Mouse (Mus musculus): ENCODE measurements at regions not wholly inside any gene's neighbourhood (a gene's known extent, or its start where the extent isn't known, plus 50 kb on each side); places are given as distances from the start of the nearest gene placed in this dataset.
A peak's percentile ranks its signal among the peaks of the same experiment; 100 is the strongest.

GRCm38 (mm10) chr2:117811931-117812330 is 299.7 kb upstream of the Thbs1 start:
- no peak for DNase-seq (ENCODE audit: low read depth, low spot score)

- no peak for DNase-seq (ENCODE audit: low read depth, low spot score)
Observed at GRCm38 (mm10) chr2:117819701-117820225, 291.9 kb upstream of the Thbs1 start.

- DNase-seq (ENCODE audit: low read depth, low spot score) = no peak
Observed at GRCm38 (mm10) chr2:117820708-117821107, 291.0 kb upstream of the Thbs1 start.

- DNase-seq (ENCODE audit: low read depth, low spot score) = no peak
Observed at GRCm38 (mm10) chr2:117825088-117825487, 286.6 kb upstream of the Thbs1 start.

- no peak for DNase-seq (ENCODE audit: low read depth, low spot score)
Observed at GRCm38 (mm10) chr2:117827278-117827677, 284.4 kb upstream of the Thbs1 start.

- DNase-seq (ENCODE audit: low read depth, low spot score) = no peak
Observed at GRCm38 (mm10) chr2:117838387-117838786, 273.3 kb upstream of the Thbs1 start.

- DNase-seq (ENCODE audit: low read depth, low spot score) = no peak
Observed at GRCm38 (mm10) chr2:117840406-117840805, 271.3 kb upstream of the Thbs1 start.

GRCm38 (mm10) chr2:117842309-117842986 is 269.2 kb upstream of the Thbs1 start:
- DNase-seq (ENCODE audit: low read depth, low spot score) = peak; percentile 31

GRCm38 (mm10) chr2:117852442-117852841 is 259.2 kb upstream of the Thbs1 start:
- no peak for DNase-seq (ENCODE audit: low read depth, low spot score)

GRCm38 (mm10) chr2:117862301-117862700 is 249.4 kb upstream of the Thbs1 start:
- no peak for DNase-seq (ENCODE audit: low read depth, low spot score)

- DNase-seq (ENCODE audit: low read depth, low spot score) = no peak
Observed at GRCm38 (mm10) chr2:117865119-117865518, 246.6 kb upstream of the Thbs1 start.

GRCm38 (mm10) chr2:117866946-117867345 is 244.7 kb upstream of the Thbs1 start:
- DNase-seq (ENCODE audit: low read depth, low spot score) = no peak

GRCm38 (mm10) chr2:117867409-117867808 is 244.3 kb upstream of the Thbs1 start:
- DNase-seq (ENCODE audit: low read depth, low spot score) = no peak

- DNase-seq (ENCODE audit: low read depth, low spot score) = no peak
Observed at GRCm38 (mm10) chr2:117868857-117869256, 242.8 kb upstream of the Thbs1 start.

- no peak for DNase-seq (ENCODE audit: low read depth, low spot score)
Observed at GRCm38 (mm10) chr2:117871507-117872282, 240.0 kb upstream of the Thbs1 start.

- DNase-seq (ENCODE audit: low read depth, low spot score) = no peak
Observed at GRCm38 (mm10) chr2:117877816-117878215, 233.9 kb upstream of the Thbs1 start.

- no peak for DNase-seq (ENCODE audit: low read depth, low spot score)
Observed at GRCm38 (mm10) chr2:117882136-117882535, 229.5 kb upstream of the Thbs1 start.

- no peak for DNase-seq (ENCODE audit: low read depth, low spot score)
Observed at GRCm38 (mm10) chr2:117882890-117883289, 228.8 kb upstream of the Thbs1 start.

GRCm38 (mm10) chr2:117886516-117886915 is 225.2 kb upstream of the Thbs1 start:
- DNase-seq (ENCODE audit: low read depth, low spot score) = no peak

GRCm38 (mm10) chr2:117901311-117901710 is 210.4 kb upstream of the Thbs1 start:
- no peak for DNase-seq (ENCODE audit: low read depth, low spot score)

GRCm38 (mm10) chr2:117902837-117903236 is 208.8 kb upstream of the Thbs1 start:
- no peak for DNase-seq (ENCODE audit: low read depth, low spot score)

- no peak for DNase-seq (ENCODE audit: low read depth, low spot score)
Observed at GRCm38 (mm10) chr2:117903705-117904104, 208.0 kb upstream of the Thbs1 start.

GRCm38 (mm10) chr2:117906509-117906908 is 205.2 kb upstream of the Thbs1 start:
- DNase-seq (ENCODE audit: low read depth, low spot score) = no peak
